Mouse (Mus musculus) lung, postnatal 0 days (tissue): Measurements from ENCODE around the gene Tmem217. TPM values are rescaled to one million over a fixed set of nuclear protein-coding genes. Genes with fewer than 3 reads are reported as not detected.

ENCODE experiments used
- ATAC-seq: fragments of 200-750 bp; cut with Nextera tagmentation; 2 replicates; pipeline ENCODE4 v1.8.0; 2017; ENCODE audit warnings: moderate library complexity
- DNase-seq: peaks from one replicate; pipeline ENCODE4 v3.0.0-alpha.2; 2016; ENCODE audit warnings: low spot score
- H3K27ac ChIP-seq: fragments of 300-500 bp; sonication (generic); 2 replicates; pipeline ENCODE4 v1.5.1; 2014; ENCODE audit warnings: antibody characterized with exemption, mild to moderate bottlenecking, low read length, mixed read lengths
- H3K27me3 ChIP-seq: fragments of 300-500 bp; sonication (generic); replicated peaks from 2 replicates; pipeline ENCODE4 v1.6.1; 2014; ENCODE audit warnings: low read length, mixed read lengths; ENCODE audit not compliant: insufficient read depth
- H3K36me3 ChIP-seq: fragments of 300-500 bp; sonication (generic); 2 replicates; pipeline ENCODE4 v1.6.1; 2014; ENCODE audit warnings: low read length, mixed read lengths; ENCODE audit not compliant: insufficient read depth
- H3K4me1 ChIP-seq: fragments of 300-500 bp; sonication (generic); 2 replicates; pipeline ENCODE4 v1.6.1; 2014; ENCODE audit warnings: antibody characterized with exemption, low read depth, low read length, mixed read lengths; ENCODE audit not compliant: insufficient read depth
- H3K4me2 ChIP-seq: fragments of 300-500 bp; sonication (generic); replicated peaks from 2 replicates; pipeline ENCODE4 v1.6.1; 2014; ENCODE audit warnings: low read depth, mild to moderate bottlenecking, low read length, moderate library complexity, mixed read lengths
- H3K4me3 ChIP-seq: fragments of 300-500 bp; sonication (generic); 2 replicates; pipeline ENCODE4 v1.5.1; 2014; ENCODE audit warnings: low read depth, low read length
- H3K9ac ChIP-seq: fragments of 300-500 bp; sonication (generic); replicated peaks from 2 replicates; pipeline ENCODE4 v1.6.1; 2014; ENCODE audit warnings: low read depth, mild to moderate bottlenecking
- H3K9me3 ChIP-seq: fragments of 300-500 bp; sonication (generic); 2 replicates; pipeline ENCODE4 v1.6.1; 2016; ENCODE audit warnings: low read length, mixed read lengths
- CTCF ChIP-seq: IDR thresholded peaks from 2 replicates; pipeline ENCODE4 v1.5.1; 2016; ENCODE audit warnings: antibody characterized with exemption, mild to moderate bottlenecking
- EP300 ChIP-seq: IDR thresholded peaks from 2 replicates; pipeline ENCODE4 v1.6.1; 2016; ENCODE audit warnings: antibody characterized with exemption, mild to moderate bottlenecking, control low read depth
- WGBS: fragments of 180-500 bp; shearing (Covaris S2); extraction: QIAGEN DNeasy Blood & Tissue Kit; methylation state at CpG from one replicate; pipeline ENCODE4 v1.1.7; 2014; 5-methylcytosine and 5-hydroxymethylcytosine counted together
- polyA plus RNA-seq: library from polyadenylated mRNA; unstranded; fragments of >200 nt; fragmentation: Nextera tagmentation; extraction: Ambion mirVana; gene quantifications from 2 replicates; pipeline ENCODE4 v1.2.1, GENCODE M21; 2015

Tmem217 gene
- polyA plus RNA-seq, 1 experiment from 2014 or later: 0.31 TPM

DNA sequence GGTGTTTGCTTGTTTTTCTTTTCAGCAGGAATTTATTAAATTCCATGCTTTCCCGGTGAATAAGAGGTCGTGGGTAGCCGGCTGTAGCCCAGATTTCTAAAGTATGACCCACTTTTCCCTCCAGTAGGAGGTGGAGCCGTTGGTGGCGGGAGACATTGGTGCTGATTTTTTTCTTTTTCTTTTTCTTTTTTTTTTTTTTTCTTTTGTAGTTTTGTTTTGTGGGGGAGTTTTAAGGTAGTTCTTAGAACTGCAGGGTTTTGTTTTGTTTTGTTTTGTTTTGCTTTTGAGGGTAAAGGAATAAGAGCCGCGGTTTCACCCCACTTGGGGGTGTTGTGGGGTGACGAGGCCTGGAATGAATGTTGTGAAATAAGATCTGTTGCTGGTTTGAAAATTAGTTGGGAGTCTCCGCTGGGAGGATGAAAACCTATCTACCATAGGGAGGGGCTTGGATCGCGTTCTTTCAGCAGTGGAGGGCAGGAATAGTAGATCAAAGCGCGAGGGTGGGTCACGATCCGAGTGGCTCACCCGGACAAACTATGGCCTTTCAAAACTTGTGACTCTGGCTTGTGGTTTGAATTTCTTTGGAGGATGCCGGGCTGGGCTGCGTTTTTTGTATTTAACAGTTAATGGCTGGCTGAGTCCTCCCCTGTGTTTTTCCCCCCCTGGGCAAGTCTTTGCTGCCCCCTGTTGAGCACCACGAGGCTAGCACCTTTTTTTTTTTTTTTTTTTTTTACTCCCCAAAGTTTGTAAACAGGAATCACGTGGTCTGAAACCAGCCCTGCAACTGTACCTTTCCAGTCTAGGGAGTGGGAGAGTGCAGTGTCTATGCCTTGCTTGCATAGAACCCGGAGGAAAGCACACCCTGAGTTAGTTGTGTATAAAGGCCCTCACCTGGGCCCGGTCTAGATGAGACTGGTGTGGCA lies 59.7 kb downstream of the Tmem217 start:
- peak; percentile 94 for DNase-seq
- H3K4me1 ChIP-seq: no peaks in the 10 kb centered on the region
- H3K36me3 ChIP-seq: peaks cover 11% of the 10 kb centered on the region; the same call in 1 of the 2 replicates
- H3K9me3 ChIP-seq: no peaks in the 10 kb centered on the region
- H3K27ac ChIP-seq: peak overlapping the region; percentile 95
- peak; percentile 83 for TF ChIP-seq EP300
- TF ChIP-seq CTCF: peak; percentile 83
- WGBS: 1% methylated on average over 21 of the region's 22 CpGs
- peak overlapping the region; percentile 84 for H3K4me2 ChIP-seq
- H3K4me3 ChIP-seq: peak overlapping the region; percentile 90
- ATAC-seq: peak; percentile 11
- peak overlapping the region; percentile 93 for H3K9ac ChIP-seq
- H3K27me3 ChIP-seq: no peaks in the 10 kb centered on the region

DNA sequence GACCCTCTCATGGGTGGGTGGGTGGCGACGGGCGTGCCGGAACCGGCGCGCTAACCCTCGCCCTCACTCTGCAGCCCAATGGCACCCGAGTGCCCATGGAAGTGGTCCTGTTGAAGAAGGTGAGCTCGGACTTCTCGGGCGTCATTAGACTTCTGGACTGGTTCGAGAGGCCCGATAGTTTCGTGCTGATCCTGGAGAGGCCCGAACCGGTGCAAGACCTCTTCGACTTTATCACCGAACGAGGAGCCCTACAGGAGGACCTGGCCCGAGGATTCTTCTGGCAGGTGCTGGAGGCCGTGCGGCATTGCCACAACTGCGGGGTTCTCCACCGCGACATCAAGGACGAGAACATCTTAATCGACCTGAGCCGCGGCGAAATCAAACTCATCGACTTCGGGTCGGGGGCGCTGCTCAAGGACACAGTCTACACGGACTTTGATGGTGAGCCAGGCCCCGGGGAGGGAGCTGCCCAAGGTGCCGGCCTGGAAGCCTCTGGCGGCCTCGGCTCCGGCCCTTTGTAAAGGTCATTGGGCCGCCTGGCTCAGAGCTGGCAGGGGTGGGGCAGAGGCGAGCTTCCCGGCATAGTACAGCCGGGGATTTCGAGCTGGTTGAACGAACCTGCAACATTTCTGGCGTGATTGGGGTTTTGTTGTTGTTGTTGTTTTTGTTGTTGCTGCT lies 60.5 kb downstream of the Tmem217 start:
- H3K4me2 ChIP-seq: peak overlapping the region; percentile 84
- no peaks in the 10 kb centered on the region for H3K9me3 ChIP-seq
- ATAC-seq (no peak), DNase-seq (peak; percentile 70)
- H3K27ac ChIP-seq: peak overlapping the region; percentile 95
- peak overlapping the region; percentile 90 for H3K4me3 ChIP-seq
- under 1% methylated on average over 48 of the region's 48 CpGs for WGBS
- no peaks in the 10 kb centered on the region for H3K27me3 ChIP-seq
- H3K9ac ChIP-seq: peak overlapping the region; percentile 93
- no peaks in the 10 kb centered on the region for H3K4me1 ChIP-seq
- TF ChIP-seq EP300 (no peak; the same call in 1 of the 2 replicates), CTCF (no peak)
- H3K36me3 ChIP-seq: peaks cover 11% of the 10 kb centered on the region; the same call in 1 of the 2 replicates

DNA sequence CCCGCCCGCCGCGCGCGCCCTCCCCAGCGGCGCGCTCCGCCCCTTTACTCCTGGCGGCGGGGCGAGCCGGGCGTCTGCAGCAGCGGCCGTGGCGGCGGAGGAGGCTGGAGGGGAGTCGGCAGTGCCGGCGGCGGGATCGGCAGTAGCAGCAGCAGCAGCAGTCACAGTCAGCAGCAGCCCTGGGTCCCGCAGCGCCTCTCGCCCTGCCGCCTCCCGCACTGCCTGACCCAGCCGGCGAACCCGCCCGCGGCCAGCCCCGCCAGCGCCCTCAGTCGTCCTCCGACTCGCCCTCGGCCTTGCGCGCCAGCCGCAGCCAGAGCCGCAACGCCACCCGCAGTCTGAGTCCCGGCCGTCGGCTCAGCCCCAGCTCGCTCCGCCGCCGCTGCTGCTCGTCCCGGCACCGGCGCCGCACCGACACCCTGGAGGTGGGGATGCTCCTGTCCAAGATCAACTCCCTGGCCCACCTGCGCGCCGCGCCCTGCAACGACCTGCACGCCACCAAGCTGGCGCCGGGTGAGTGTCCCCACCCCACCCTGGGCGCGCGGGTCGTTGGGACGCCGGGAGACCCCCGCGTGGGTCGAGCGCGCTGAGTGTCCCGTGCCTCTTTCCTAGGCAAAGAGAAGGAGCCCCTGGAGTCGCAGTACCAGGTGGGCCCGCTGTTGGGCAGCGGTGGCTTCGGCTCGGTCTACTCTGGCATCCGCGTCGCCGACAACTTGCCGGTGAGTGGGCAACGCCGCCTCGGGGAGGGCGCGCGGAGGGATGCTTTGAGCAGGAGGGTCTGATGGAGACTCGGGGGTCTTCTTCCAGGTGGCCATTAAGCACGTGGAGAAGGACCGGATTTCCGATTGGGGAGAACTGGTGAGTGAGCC lies 61.2 kb downstream of the Tmem217 start, which contains the start of gene Pim1:
Pim1 (plus strand) TSS at position 41 of the 869 bp plus-strand sequence.
- Histone ChIP-seq H3K9me3 (no peaks in the 10 kb centered on the region), H3K36me3 (peaks cover 11% of the 10 kb centered on the region; the same call in 1 of the 2 replicates), H3K4me3 (peak within 1 kb of the TSS; percentile 90), H3K4me2 (peak within 1 kb of the TSS; percentile 84), H3K4me1 (no peaks in the 10 kb centered on the region), H3K27ac (peak within 1 kb of the TSS; percentile 95), H3K9ac (peak within 1 kb of the TSS; percentile 93), H3K27me3 (no peaks in the 10 kb centered on the region)
- ATAC-seq (peak; percentile 5), DNase-seq (peak; percentile 58)
- no peak for TF ChIP-seq EP300
- peak; percentile 42 for TF ChIP-seq CTCF
- WGBS: under 1% methylated on average over 68 of the region's 99 CpGs

DNA sequence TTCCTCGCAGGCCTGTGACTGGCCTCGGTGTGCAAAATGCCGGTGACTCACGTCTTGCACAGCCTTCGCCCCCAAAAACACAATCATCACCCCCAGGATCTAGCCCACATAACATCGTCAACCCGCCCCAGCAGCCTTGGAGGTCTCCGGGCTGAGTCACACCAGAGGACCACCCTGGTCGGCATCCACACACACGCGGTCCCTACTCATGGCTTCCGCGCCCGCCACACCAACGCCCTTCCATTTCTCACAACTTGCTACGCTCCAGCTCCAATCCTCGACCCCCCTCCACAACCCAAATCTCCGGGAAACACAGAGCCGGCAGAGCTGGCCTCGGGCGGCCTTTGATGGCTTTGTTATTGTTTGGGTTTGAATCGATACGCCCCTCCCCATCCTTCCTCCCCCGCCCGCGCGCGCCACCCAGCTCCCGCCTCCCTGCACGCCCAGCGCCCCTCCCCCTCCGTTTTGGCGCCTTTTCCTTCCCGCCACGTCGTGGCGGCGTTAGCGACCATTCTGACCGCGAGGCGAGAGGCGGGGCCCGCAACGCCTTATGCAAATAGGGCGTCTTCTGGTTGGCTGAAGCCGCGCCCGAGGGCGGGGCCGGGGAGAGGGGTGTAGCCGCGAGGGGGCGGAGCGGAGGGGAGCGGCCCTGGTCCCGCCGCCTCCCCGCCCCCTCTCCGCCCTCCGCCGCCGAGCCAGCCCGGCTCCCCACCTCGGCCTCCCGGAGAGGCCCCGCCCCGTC lies 62.0 kb downstream of the Tmem217 start:
- DNase-seq (peak; percentile 99), ATAC-seq (peak; percentile 92)
- Histone ChIP-seq H3K36me3 (peaks cover 11% of the 10 kb centered on the region; the same call in 1 of the 2 replicates), H3K4me1 (no peaks in the 10 kb centered on the region), H3K9me3 (no peaks in the 10 kb centered on the region), H3K27me3 (no peaks in the 10 kb centered on the region), H3K27ac (peak overlapping the region; percentile 90), H3K4me3 (peak overlapping the region; percentile 90), H3K9ac (peak overlapping the region; percentile 50), H3K4me2 (peak overlapping the region; percentile 84)
- 0 out of 2 replicates have a peak, but pooled peaks have one; percentile 32 for TF ChIP-seq CTCF
- peak; percentile 60 for TF ChIP-seq EP300
- WGBS: 2% methylated on average over 38 of the region's 68 CpGs
